Mouse (Mus musculus) hindbrain, embryonic 12.5 days (tissue): ENCODE measurements around the gene St6galnac6. TPM values are rescaled to one million over a fixed set of nuclear protein-coding genes. Genes with fewer than 3 reads are reported as not detected.

Experiments
- ATAC-seq: fragments of 200-750 bp; cut with Nextera tagmentation; 2 replicates; pipeline ENCODE4 v1.8.0; 2017; ENCODE audit warnings: moderate TSS enrichment; ENCODE audit not compliant: low FRiP score
- H3K27ac ChIP-seq: fragments of 300-500 bp; sonication (generic); 2 replicates; pipeline ENCODE4 v1.5.1; 2016; ENCODE audit warnings: mild to moderate bottlenecking
- H3K27me3 ChIP-seq: fragments of 300-500 bp; sonication (generic); 2 replicates; pipeline ENCODE4 v1.6.1; 2016; ENCODE audit warnings: mild to moderate bottlenecking
- H3K36me3 ChIP-seq: fragments of 300-500 bp; sonication (generic); 2 replicates; pipeline ENCODE4 v1.6.1; 2016; ENCODE audit warnings: mild to moderate bottlenecking
- H3K4me1 ChIP-seq: fragments of 300-500 bp; sonication (generic); 2 replicates; pipeline ENCODE4 v1.6.1; 2016
- H3K4me2 ChIP-seq: fragments of 300-500 bp; sonication (generic); replicated peaks from 2 replicates; pipeline ENCODE4 v1.6.1; 2016; ENCODE audit warnings: mild to moderate bottlenecking
- H3K4me3 ChIP-seq: fragments of 300-500 bp; sonication (generic); 2 replicates; pipeline ENCODE4 v1.5.1; 2016; ENCODE audit warnings: mild to moderate bottlenecking
- H3K9ac ChIP-seq: fragments of 300-500 bp; sonication (generic); 2 replicates; pipeline ENCODE4 v1.6.1; 2016; ENCODE audit warnings: mild to moderate bottlenecking, moderate library complexity
- H3K9me3 ChIP-seq: fragments of 300-500 bp; sonication (generic); replicated peaks from 2 replicates; pipeline ENCODE4 v1.6.1; 2016; ENCODE audit warnings: mild to moderate bottlenecking
- WGBS: fragments of 180-500 bp; shearing (Covaris S2); methylation state at CpG from one replicate; pipeline ENCODE4 v1.1.7; 2016; 5-methylcytosine and 5-hydroxymethylcytosine counted together
- microRNA counts: library from miRNA; unstranded; fragments of <30 nt; microRNA quantifications from one replicate; lab custom pipeline; 2017
- microRNA-seq: library from miRNA; unstranded; fragments of <30 nt; microRNA quantifications from one replicate; pipeline ENCODE4, GENCODE M21; 2017
- polyA plus RNA-seq: library from polyadenylated mRNA; unstranded; fragments of >200 nt; fragmentation: Nextera tagmentation; extraction: Ambion mirVana; gene quantifications from 2 replicates; pipeline ENCODE4 v1.2.1, GENCODE M21; 2016

Gene St6galnac6
- polyA plus RNA-seq, 1 experiment from 2014 or later, result 13.5 TPM

DNA sequence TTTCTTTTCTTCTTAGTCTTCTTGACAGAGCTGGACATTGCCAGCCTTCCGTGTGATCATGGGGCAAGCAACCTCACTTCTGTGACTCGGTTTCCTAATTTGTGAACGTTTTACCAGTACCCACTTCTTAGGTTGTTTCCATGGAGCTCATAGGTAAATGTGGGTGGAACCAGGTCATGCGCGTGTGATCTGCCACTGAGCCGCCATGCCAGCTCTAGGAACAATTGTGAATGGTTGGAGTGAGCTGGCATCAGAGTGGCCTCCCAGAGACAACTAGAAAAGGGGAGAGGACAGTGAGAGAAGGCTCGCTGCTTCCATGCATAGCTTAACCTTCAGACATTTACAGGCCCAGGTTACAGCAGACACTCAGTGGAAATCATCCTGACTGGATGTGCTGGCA lies 68.7 kb downstream of the St6galnac6 start:
- no peak for ATAC-seq
- Histone ChIP-seq H3K27ac (no peak overlapping the region), H3K9ac (no peak overlapping the region), H3K27me3 (no peaks in the 10 kb centered on the region), H3K4me2 (no peak overlapping the region), H3K9me3 (no peaks in the 10 kb centered on the region), H3K36me3 (no peaks in the 10 kb centered on the region), H3K4me1 (peaks cover 4% of the 10 kb centered on the region; the same call in 1 of the 2 replicates), H3K4me3 (no peak overlapping the region)
- 78% methylated on average over 7 of the region's 7 CpGs for WGBS

DNA sequence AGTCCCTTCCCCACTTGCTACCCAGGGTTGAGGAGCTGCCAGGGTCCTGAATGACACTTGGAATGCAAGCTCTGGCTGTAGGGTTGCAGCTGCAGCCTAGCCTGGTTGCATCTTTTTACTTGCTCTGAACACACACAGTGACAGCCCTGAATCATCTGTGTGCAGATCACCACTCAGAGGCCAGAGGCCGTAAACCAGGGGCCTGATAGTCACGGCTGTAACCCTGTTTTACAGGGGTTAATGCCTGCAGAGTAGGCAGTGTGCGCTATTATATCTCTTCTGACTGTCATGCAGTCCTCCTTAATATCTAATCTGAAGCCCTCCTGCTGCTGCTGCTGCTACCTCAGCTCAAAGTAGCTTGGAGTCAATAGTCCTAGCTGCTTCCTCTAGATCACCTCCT lies 70.4 kb downstream of the St6galnac6 start:
- no peak for ATAC-seq
- H3K27ac ChIP-seq, result no peak overlapping the region
- WGBS, result 84% methylated on average over 3 of the region's 3 CpGs
- H3K4me1 ChIP-seq, result peaks cover 4% of the 10 kb centered on the region; the same call in 1 of the 2 replicates
- H3K4me2 ChIP-seq, result no peak overlapping the region
- H3K27me3 ChIP-seq, result no peaks in the 10 kb centered on the region
- H3K9me3 ChIP-seq, result no peaks in the 10 kb centered on the region
- H3K4me3 ChIP-seq, result no peak overlapping the region
- H3K36me3 ChIP-seq, result no peaks in the 10 kb centered on the region
- H3K9ac ChIP-seq, result no peak overlapping the region

MicroRNA genes within 50 kb of the gene (microRNA counts, 519-probe panel; counts per million panel counts)
- microRNA mmu-miR-1954 (lab: Ali Mortazavi, UCI), result 470 counts per million, percentile 58 among the panel's probes with 10 or more counts

Small RNA genes lying within 50 kb of the gene (microRNA-seq; reads per million reads assigned to microRNA genes)
- not detected for gene Mir1954

Other genes with a start within 250 kb of the St6galnac6 start
- 59.1 and 66.3 TPM in 2 replicates for gene Ciz1, start 247.4 kb upstream of the St6galnac6 start, polyA plus RNA-seq
- gene Dnm1, start 246.4 kb upstream of the St6galnac6 start, polyA plus RNA-seq, result 44.4 and 47.5 TPM in 2 replicates
- gene 1110008P14Rik, start 217.8 kb upstream of the St6galnac6 start, polyA plus RNA-seq, result 62.6 and 72.8 TPM in 2 replicates
- 0.95 and 1.2 TPM in 2 replicates for gene Lcn2, start 211.5 kb upstream of the St6galnac6 start, polyA plus RNA-seq
- 34.5 and 35.1 TPM in 2 replicates for gene Ptges2, start 203.8 kb upstream of the St6galnac6 start, polyA plus RNA-seq
- gene Naif1, start 149.3 kb upstream of the St6galnac6 start, polyA plus RNA-seq, result 5.9 and 6.2 TPM in 2 replicates
- 40.2 and 41.6 TPM in 2 replicates for gene Slc25a25, start 148.3 kb upstream of the St6galnac6 start, polyA plus RNA-seq
- 12.6 and 15.5 TPM in 2 replicates for gene Fam102a, start 64.4 kb upstream of the St6galnac6 start, polyA plus RNA-seq
- 110 and 117 TPM in 2 replicates for gene Dpm2, start 28.9 kb upstream of the St6galnac6 start, polyA plus RNA-seq
- 4.2 and 5.0 TPM in 2 replicates for gene Pip5kl1, start 24.9 kb upstream of the St6galnac6 start, polyA plus RNA-seq
- gene 9430097D07Rik, start 24.0 kb upstream of the St6galnac6 start, polyA plus RNA-seq, result 0.31 and 0.56 TPM in 2 replicates
- gene St6galnac4, start 12.6 kb upstream of the St6galnac6 start, polyA plus RNA-seq, result 21.5 and 22.9 TPM in 2 replicates
- 40.4 and 43.2 TPM in 2 replicates for gene Ak1, start 22.0 kb downstream of the St6galnac6 start, polyA plus RNA-seq
- gene Eng, start 46.9 kb downstream of the St6galnac6 start, polyA plus RNA-seq, result 31.6 and 32.1 TPM in 2 replicates
- 19.5 and 20.1 TPM in 2 replicates for gene Fpgs, start 104.4 kb downstream of the St6galnac6 start, polyA plus RNA-seq
- gene Cdk9, start 113.4 kb downstream of the St6galnac6 start, polyA plus RNA-seq, result 99.0 and 101 TPM in 2 replicates
- gene Sh2d3c, start 121.3 kb downstream of the St6galnac6 start, polyA plus RNA-seq, result 33.5 and 34.8 TPM in 2 replicates
- gene 6330409D20Rik, start 141.3 kb downstream of the St6galnac6 start, polyA plus RNA-seq, result 1.6 and 2.0 TPM in 2 replicates
- 52.1 and 55.9 TPM in 2 replicates for gene Tor2a, start 157.5 kb downstream of the St6galnac6 start, polyA plus RNA-seq
- 0.63 and 1.1 TPM in 2 replicates for gene Ttc16, start 175.9 kb downstream of the St6galnac6 start, polyA plus RNA-seq
- 4.6 and 5.6 TPM in 2 replicates for gene Ptrh1, start 176.1 kb downstream of the St6galnac6 start, polyA plus RNA-seq
- gene Cfap157, start 184.7 kb downstream of the St6galnac6 start, polyA plus RNA-seq, result 0.85 and 1.5 TPM in 2 replicates
- 102 and 105 TPM in 2 replicates for gene Stxbp1, start 247.5 kb downstream of the St6galnac6 start, polyA plus RNA-seq